Comparison of ENCODE assay signal across 13 mouse cellular contexts in the genomic region with DNA sequence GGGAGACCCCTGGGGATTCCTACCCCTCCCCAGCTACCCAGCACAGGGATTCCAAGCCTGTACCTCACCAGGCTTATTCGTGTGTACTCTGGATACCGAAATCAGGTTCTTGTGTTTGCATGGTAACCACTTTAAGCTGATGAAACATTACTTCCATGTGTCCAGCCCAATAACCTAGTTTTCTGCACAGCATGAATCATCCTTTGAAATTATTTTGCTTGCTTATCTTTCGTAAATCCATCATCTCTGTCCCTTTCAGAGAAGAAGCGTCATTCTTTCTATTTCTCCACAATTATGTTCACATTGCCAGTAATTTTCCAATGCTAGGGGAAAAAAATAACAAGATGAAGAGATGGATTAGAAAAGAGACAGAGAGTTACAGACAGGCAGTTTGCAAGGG.
"Had no signal": no experiment of that assay in that cellular context is flagged by ENCODE, and none has a peak within 500 bp of the region (broad histone marks: within the 10 kb centered on the region; RNA-seq: fewer than 3 reads in every experiment).

No protein-coding gene starts in this region.

- ATAC-seq: liver, postnatal 0 days had no signal

- H3K27me3 ChIP-seq: limb, embryonic 12.5 days; liver, embryonic 13.5 days; lung, embryonic 15.5 days; neural tube, embryonic 12.5 days; stomach, embryonic 15.5 days had no signal

- H3K4me2 ChIP-seq: limb, embryonic 12.5 days; liver, embryonic 13.5 days; lung, embryonic 15.5 days; neural tube, embryonic 12.5 days; stomach, embryonic 15.5 days had no signal

- H3K9me3 ChIP-seq: limb, embryonic 12.5 days; liver, embryonic 13.5 days; lung, embryonic 15.5 days; midbrain, embryonic 10.5 days; neural tube, embryonic 12.5 days; stomach, embryonic 15.5 days had no signal

- H3K36me3 ChIP-seq: limb, embryonic 12.5 days; liver, embryonic 13.5 days; lung, embryonic 15.5 days; midbrain, embryonic 10.5 days; neural tube, embryonic 12.5 days; stomach, embryonic 15.5 days had no signal

- DNase-seq: kidney, adult 2 months; liver; liver, embryonic 13.5 days; liver, postnatal 0 days; midbrain, embryonic 14.5 days; right cerebral cortex, postnatal 4 days; thymus, adult 2 months; thymus, postnatal 25 days had no signal

- H3K27ac ChIP-seq: limb, embryonic 12.5 days; liver, embryonic 13.5 days; lung, embryonic 15.5 days; midbrain, embryonic 10.5 days; neural tube, embryonic 12.5 days; stomach, embryonic 15.5 days had no signal

- H3K4me1 ChIP-seq: limb, embryonic 12.5 days; liver, embryonic 13.5 days; lung, embryonic 15.5 days; midbrain, embryonic 10.5 days; neural tube, embryonic 12.5 days; stomach, embryonic 15.5 days had no signal

- H3K4me3 ChIP-seq: limb, embryonic 12.5 days; liver, embryonic 13.5 days; lung, embryonic 15.5 days; midbrain, embryonic 10.5 days; neural tube, embryonic 12.5 days; stomach, embryonic 15.5 days had no signal

- H3K9ac ChIP-seq: limb, embryonic 12.5 days; liver, embryonic 13.5 days; liver, postnatal 0 days; lung, embryonic 15.5 days; neural tube, embryonic 12.5 days; stomach, embryonic 15.5 days had no signal
